Mouse (Mus musculus): ENCODE measurements at regions not wholly inside any gene's neighbourhood (a gene's known extent, or its start where the extent isn't known, plus 50 kb on each side); places are given as distances from the start of the nearest gene placed in this dataset.

DNA sequence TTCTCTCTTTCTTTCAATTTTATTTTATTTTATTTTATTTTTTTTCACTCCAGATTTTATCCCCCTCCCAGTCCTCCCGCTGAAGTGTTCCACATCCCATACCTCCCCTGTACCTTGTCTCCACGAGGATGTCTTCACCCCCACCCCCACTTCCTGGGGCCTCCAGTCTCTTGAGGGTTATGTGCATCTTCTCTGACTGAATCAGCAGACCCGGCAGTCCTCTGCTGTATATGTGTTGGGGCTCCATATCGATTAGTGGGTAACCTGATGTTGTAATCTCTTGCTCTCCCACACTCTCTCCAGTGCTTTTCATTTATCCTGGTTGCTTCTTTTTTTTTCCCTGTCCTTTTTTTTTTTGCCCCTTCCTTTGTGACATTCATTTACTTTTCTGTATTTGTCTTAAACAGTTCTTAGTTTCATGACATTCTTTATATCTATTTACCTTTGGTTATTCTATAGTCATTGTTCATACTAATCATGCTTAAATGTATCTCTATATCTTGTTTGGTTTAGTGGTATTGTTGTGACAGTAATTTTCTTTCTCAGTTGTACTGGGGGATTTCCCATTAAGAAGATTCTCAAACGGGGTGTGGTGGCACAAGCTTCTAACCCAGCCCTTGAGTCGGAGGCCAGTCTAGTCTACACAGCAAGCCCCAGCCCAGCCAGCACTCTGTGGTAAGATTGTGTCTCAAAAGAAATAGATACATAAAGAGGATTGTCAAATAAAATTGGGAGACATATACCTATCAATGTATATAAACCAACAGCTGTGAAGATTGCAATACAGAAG is 73.9 kb upstream of the Cnot2 start:
- ATAC-seq (ENCODE audit: extremely low read depth, insufficient number of reproducible peaks, low FRiP score, poor library complexity, severe bottlenecking) = no peak

DNA sequence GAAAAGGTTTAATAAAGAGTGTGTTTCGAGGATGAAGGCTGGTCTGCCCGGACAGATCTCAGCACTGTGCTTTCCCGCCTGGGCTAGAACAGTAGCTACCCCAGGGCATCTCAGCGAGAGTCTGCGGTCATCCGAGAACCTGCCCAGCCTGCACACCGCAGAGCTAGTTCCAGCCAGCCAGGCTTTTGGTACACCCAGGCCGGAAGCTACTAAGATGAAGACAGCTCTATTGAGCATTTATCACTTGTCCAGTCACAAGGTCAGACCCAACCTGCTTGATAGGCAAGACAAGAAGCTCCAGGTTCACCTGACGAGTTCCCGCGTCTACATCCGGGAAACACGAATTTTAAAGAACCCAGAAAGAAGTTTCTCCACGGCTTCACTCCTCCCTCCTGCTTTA is 72.8 kb upstream of the Cnot2 start:
- no peak for ATAC-seq (ENCODE audit: extremely low read depth, insufficient number of reproducible peaks, low FRiP score, poor library complexity, severe bottlenecking)

- ATAC-seq (ENCODE audit: extremely low read depth, insufficient number of reproducible peaks, low FRiP score, poor library complexity, severe bottlenecking) = no peak
Measured at GRCm38 (mm10) chr10:116653511-116653945, 72.2 kb upstream of the Cnot2 start.

- ATAC-seq (ENCODE audit: extremely low read depth, insufficient number of reproducible peaks, low FRiP score, poor library complexity, severe bottlenecking) = no peak
Measured at GRCm38 (mm10) chr10:116649287-116649686, 68.0 kb upstream of the Cnot2 start.

GRCm38 (mm10) chr10:116646035-116646434 is 64.7 kb upstream of the Cnot2 start:
- no peak for ATAC-seq (ENCODE audit: extremely low read depth, insufficient number of reproducible peaks, low FRiP score, poor library complexity, severe bottlenecking)

DNA sequence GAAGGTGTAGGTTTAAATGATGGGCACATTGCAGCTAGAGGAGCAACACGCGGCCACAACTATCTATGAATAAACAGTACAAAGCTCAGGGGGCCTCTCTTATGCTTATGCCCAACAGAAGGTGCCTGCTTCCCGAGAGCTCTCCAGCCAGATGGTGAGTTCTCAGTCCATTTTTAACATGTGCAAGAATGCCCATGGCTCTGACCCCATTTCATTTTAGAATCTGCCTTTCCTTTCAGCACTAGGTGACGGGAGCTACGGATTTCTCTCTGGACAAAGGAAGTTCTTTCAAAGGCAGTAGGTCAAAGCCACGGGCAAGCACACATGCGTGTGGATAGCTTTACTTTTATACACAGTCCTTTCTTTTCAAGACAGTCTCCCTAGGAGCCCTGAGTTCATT is 64.3 kb upstream of the Cnot2 start:
- ATAC-seq (ENCODE audit: extremely low read depth, insufficient number of reproducible peaks, low FRiP score, poor library complexity, severe bottlenecking) = no peak

DNA sequence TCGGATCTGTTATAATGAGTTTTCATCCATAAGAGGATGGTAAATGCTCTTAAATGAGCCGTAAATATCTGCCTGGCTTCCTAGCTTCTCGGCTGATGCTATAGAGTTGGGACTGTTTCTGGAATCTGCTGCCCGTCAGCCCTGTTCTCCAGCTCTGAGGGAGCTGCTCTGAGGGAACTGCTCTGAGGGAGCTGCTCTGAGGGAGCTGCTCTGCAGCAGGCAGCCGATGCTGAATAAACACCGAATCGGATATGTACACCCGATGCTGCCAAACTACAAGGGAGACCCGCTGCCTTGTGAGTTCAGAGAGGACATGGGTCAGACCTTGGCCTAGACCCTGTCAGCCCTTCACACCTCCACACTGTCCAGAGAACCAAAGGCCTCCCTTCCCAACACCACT is 63.8 kb upstream of the Cnot2 start:
- no peak for ATAC-seq (ENCODE audit: extremely low read depth, insufficient number of reproducible peaks, low FRiP score, poor library complexity, severe bottlenecking)

Measured in neutrophil, adult 5-6 weeks (primary cell).